Mouse (Mus musculus) urinary bladder, adult 18-20 months (tissue): ENCODE measurements around the gene 9530053A07Rik.
A peak's percentile ranks its signal among the peaks of the same experiment; 100 is the strongest.

Experiments
- DNase-seq, 2 experiments: peaks; one replicate each; pipeline ENCODE4 v3.0.0; 2022; ENCODE audit warnings: low spot score in 2 of 2, mixed read lengths in 2 of 2

Gene 9530053A07Rik

DNA sequence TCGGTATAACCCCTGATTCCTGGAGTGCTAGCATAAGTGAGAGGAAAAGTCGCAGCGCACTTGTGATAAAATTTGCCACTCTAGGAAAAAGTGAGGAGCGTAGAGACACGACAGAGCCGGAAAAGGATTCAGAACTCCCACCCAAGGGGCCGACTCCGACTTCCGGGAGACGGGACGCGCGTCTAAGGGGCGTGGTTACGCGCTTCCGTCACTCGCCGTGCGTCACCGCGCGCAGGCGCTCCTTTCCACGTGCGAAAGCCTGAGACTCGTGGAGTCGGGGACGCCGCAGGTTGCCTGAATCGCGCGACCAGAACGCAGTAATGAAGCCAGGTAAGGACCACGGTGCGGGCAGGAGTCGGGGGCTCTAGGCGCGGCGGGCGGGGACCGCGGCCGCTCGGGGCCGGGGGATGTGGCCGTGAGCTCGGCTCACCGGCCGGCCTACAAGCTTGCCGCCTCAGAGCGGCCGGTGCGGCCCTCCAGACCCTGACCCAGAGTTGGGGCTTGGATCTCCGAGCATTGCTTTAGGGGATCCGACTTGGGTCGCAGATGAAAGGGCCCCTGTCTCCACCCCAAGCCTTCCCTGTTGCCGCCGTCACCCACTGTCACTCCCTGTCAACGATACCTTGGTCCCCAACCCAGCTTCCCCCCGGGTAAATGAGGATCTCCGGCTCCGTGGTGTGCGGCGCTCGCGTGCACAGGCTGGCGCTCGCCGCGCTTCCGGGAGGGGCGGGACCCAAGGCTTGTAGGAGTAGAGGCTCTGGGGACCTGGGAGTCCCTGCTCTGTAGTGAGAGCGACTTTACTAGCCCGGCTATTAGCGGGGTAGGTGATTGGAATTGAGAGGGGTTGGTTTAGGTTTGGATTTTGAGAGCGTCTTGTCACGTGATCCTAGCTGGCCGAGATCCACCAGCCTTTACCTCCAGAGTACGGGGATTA is 40.5 kb downstream of the 9530053A07Rik start, which contains the start of gene Fbl:
TSS of gene Fbl (plus strand) at position 222 of the 934 bp plus-strand sequence.
- peak; percentile 79 to 86 for DNase-seq

DNA sequence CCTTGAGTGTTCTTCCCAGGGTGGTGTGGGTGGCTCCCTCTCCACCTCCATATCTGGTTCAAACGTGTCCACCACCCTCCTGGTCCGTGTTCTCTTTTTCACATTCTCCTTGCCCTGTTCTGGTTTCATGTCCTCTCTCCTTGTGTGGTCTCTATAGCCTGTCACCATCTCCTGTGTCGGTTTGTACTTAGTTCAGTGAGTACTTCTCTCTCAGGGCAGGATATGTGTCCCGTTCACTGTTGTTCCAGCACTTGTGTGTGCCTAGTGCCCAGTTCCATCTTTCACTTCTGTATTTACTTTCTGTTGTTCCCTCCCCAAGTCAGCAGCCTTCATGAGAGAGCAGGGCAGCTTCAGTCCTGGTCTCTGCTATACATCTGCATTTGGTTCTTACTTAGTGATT is 46.1 kb downstream of the 9530053A07Rik start:
- no peak for DNase-seq

- peak; percentile 99 for DNase-seq
Measured at GRCm38 (mm10) chr7:28179228-28179627, 50.0 kb downstream of the 9530053A07Rik start, which contains the start of gene Dyrk1b. Gene Dyrk1b (plus strand): TSS chr7:28179469.

DNA sequence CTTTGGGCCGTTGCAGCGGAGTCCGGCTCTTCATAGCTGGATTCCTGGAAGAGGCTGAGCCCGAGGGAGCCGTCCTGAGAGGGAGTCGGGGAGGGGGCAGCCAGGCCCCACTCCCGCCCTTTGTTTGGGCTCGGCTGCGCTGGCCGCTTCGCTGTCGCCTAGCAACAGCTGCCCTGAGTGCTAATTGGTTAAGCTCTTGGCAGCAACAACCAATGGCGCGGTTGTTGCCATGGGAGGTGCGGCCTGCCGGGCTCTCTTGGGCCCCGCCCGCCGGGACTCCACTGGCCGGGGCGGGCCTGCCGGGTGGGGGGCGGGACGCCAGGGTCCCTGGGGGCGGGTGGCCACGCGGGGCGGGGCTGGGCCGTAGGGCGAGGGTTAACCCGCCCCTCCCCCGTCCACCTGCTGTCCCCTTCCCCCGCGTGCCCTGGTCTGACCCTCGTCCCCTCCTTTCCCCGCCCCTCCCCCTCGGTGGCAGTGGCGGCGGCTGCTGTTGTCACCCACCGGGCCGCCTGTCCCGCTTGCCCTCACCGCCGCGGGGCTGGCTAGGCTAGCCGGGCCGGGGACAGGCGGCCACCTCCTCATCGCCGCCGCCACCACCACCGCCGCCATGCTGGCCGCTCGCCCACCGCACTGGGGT is 50.6 kb downstream of the 9530053A07Rik start:
- DNase-seq, result peak; percentile 82 to 91

DNA sequence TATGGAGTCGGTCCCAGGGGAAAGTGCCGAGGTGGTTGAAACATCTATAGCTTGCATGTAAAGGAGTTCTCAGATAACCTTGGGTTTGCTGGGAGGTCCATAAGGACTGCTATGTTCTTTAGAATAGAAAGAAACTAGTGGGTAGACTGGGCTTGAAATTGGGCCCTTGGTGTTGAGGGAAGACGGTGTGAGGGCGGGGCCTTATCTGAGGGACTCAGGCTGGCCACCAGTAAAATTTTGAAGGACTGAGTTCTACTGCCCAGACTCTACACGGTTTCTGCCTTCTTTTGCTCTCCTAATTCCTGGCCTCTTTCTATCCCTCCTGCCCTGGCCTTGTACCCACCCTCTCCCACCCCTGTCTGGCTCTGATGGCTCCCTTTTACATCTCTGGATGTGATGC is 51.6 kb downstream of the 9530053A07Rik start:
- DNase-seq, result no peak

- DNase-seq, result no peak
Measured at GRCm38 (mm10) chr7:28181376-28181775, 52.1 kb downstream of the 9530053A07Rik start.

DNA sequence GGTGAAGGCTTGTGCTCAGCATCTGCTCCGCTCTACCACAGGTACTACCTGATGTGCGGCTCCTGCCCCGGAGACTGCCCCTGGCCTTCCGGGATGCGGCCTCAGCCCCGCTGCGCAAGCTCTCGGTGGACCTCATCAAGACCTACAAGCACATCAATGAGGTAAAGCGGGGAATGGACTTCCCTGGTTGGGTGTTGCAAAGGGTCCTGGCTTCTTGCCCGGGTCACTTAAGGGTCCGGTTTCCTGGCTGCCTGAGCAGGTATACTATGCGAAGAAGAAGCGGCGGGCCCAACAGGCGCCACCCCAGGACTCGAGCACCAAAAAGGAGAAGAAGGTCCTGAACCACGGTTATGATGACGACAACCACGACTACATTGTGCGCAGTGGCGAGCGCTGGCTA is 53.1 kb downstream of the 9530053A07Rik start:
- DNase-seq, result no peak

GRCm38 (mm10) chr7:28185884-28186283 is 56.6 kb downstream of the 9530053A07Rik start:
- DNase-seq, result no peak

- DNase-seq, result no peak
Measured at GRCm38 (mm10) chr7:28186631-28187030, 57.4 kb downstream of the 9530053A07Rik start.

GRCm38 (mm10) chr7:28191489-28191888 is 62.2 kb downstream of the 9530053A07Rik start:
- no peak for DNase-seq

DNA sequence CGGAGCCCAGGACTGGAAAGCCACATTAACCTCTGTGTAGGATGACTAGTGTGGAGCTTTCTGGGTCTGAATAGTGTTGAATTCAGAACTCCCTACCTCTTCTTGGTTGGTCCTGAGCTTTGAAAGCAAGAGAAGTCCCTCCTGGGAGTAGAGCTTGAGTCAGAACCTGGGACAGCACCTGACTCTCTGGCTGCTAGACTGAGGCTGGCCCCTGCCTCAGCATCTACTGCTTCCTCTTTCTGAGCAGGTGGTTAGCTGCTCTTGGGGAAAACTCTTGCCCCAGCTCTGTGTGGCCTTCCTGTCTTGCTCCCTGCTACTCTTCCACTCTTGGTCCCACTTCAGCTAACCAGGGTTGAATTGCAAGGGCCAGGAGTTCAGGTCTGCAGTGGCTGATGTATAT is 62.6 kb downstream of the 9530053A07Rik start:
- no peak for DNase-seq

GRCm38 (mm10) chr7:28195414-28196098 is 66.3 kb downstream of the 9530053A07Rik start:
- no peak for DNase-seq

- DNase-seq, result no peak
Measured at GRCm38 (mm10) chr7:28196528-28196927, 67.3 kb downstream of the 9530053A07Rik start.

DNA sequence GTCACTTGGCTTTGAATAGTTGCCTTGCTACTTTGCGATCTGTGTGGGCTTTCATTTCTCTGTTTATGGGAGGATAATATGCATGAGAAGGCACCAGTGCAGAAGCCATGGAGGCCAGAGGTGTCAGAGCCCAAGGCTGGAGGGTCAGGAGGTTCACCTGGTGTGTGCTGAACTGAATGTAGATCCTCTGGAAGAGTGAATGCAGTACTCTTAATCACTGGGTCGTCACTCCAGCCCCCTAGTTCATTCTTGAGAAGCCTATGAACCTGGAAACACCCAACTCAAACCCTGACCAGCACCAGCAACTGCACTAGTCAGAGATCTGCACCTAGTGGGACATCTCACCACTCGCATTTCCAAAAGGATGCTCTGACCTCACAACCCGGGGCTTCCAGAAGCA is 69.8 kb downstream of the 9530053A07Rik start:
- no peak for DNase-seq

DNA sequence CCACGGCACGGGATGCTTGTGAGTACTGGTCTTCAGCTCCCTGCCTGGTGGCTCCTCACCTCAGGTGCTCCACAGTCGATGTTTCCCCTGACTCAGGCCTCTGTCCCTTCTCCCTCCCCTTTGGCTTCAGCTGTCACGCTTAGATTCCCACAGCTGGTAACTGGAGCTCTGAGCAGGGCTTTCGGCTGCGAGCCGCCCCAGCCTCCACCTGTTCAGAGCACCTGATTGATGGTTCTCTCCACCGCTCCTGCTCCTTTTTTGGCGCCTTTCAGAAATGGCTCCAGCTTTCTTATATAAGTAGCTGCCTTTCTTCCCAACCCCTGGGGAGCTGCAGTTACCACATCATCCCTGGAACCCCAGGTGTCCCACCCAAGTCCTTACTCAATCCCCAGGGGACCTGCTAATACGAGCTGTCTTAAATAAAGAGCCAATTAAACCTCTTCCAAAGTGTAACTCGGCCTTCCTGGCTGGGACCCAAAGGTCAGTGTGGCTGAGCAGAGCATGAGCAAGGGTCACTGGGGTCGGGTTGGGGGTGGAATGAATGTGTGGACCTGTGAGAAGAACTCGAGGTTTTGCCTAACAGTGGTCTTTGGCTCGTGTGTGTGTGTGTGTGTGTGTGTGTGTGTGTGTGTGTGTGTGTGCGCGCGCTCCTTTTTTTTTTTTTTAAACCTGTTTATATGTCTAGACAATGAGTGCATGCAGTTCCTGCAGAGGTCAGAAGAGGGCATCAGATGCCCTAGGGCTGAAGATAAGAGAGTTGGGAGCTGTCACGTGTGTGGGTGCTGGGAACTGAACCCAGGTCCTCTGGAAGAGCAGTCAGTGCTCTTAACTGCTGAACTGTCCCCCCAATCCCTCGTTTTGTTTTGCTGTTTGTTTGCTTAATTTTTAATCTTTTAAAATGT is 74.2 kb downstream of the 9530053A07Rik start:
- DNase-seq, result no peak

DNA sequence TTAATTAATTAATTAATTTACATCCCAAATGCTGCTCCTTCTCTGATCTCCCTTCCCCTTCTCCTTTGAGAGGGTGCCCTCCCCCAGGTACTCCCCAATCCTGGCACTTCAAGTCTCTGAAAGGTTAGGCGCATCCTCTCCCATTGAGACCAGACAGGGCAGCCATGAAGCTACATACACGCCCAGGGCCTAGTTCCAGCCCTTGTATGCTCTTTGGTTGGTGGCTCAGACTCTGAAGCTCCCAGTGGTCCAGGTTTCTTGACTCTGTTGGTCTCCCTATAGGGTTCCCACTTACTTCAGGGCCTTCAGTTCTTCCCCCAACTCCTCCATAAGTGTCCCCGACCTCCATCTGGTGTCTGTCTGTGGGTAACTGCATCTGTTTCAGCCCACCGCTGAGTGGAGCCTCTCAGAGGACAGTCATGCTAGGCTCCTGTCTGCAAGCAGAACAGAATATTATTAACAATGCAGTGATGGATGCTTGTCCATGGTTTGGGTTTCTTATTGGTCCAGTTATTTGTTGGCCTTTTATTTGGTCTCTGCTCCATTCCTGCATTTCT is 76.9 kb downstream of the 9530053A07Rik start:
- DNase-seq, result no peak

DNA sequence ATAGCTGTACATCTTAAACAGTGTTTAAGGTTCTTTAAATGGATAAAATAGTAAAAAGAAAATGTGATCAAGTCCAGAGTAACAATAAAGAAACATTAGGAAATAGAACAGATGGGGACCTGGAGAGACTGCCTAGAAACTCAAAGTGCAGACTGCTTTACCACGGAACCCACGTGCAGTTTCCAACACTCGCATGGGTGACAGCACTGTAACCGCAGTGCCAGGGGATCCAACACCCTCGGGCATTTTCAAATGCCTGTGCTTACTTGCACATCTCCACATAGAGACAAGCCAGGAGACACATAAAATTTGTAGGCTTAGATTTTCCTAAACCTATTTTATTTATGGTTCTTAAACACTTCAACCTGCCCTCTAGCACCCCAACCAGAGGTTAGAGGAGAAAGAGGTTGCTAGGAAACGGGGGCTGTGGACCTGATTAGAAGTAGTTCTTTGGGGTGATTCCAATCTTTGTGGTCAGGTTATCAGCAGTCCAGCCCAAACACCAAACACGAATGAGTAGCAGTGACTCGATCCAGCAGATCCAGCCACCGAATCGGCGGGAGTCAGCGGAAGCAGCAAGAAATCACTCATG is 79.2 kb downstream of the 9530053A07Rik start:
- no peak for DNase-seq

- peak; percentile 33 to 49 for DNase-seq
Measured at GRCm38 (mm10) chr7:28208988-28209508, 79.8 kb downstream of the 9530053A07Rik start.

DNA sequence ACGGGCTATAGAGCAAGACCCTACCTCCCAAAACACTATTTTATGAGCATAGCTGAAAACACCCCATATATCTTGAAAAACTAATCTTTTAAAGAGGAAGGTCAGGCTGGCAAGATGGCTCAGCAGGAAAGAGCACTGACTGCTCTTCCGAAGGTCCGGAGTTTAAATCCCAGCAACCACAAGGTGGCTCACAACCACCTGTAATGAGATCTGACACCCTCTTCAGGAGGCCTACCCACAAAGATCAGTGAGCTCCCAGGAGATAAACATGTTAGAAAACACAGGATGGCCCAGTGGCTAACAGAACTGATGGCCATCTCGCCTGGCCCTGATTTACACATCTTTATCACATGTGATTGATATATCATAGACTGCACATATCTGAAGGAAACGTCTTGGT is 81.5 kb downstream of the 9530053A07Rik start:
- DNase-seq, result no peak

GRCm38 (mm10) chr7:28214142-28214541 is 84.9 kb downstream of the 9530053A07Rik start:
- peak; percentile 36 to 72 for DNase-seq
